Mouse (Mus musculus) kidney, adult 2 months (tissue): ENCODE measurements at regions not wholly inside any gene's neighbourhood (a gene's known extent, or its start where the extent isn't known, plus 50 kb on each side); places are given as distances from the start of the nearest gene placed in this dataset.

Experiments used
- CTCF ChIP-seq: fragments of 200-500 bp; conservative IDR thresholded peaks from 2 replicates; pipeline ENCODE4 v1.5.1; 2011; ENCODE audit warnings: low read depth, mild to moderate bottlenecking, control low read depth, low read length, moderate library complexity, mixed read lengths; ENCODE audit not compliant: insufficient read depth, insufficient read length
- POLR2A ChIP-seq: fragments of 200-500 bp; IDR thresholded peaks from one replicate; pipeline ENCODE4 v1.6.1; 2011; ENCODE audit warnings: low read depth, low read length, control low read depth

DNA sequence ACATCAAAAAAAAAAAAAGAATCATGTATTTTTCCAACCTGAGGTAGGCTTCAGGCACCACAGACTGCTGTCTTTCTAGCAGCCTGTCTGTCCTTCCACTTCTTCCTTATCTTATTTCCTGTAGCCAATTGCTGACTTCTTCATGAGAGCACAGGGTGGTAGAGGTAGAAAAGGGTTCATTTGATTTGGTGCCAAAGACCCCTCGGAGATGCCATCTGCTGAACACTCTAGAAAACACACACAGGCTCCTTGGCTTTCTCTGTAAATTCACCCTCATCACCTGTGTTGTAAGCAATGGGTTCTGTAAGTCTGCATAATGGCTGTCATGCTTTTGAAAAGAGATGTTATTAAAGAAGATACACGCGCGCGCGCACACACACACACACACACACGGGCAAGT, 115.0 kb downstream of the Rnd3 start:
- TF ChIP-seq POLR2A = no peak
- TF ChIP-seq CTCF = no peak
